Mouse (Mus musculus) megakaryocyte, embryonic 14.5 days (primary cell): ENCODE results near the gene Spaca9.

Experiments
- FLI1 ChIP-seq: IDR thresholded peaks from 2 replicates; pipeline ENCODE4 v1.6.1; 2012; ENCODE audit warnings: low read length, inconsistent platforms, mixed read lengths
- GATA1 ChIP-seq: IDR thresholded peaks from 3 replicates; pipeline ENCODE4 v1.6.1; 2012; ENCODE audit warnings: mixed read lengths, low read length, inconsistent platforms, borderline replicate concordance

- no peak for TF ChIP-seq GATA1
- TF ChIP-seq FLI1: no peak
These were observed 11.1 kb downstream of the Spaca9 start for GRCm38 (mm10) chr2:28688431-28688830.
